Mouse (Mus musculus) c-Kit-positive CD71-negative TER-119-negative erythroid progenitor cells, embryonic 14.5 days (primary cell): ENCODE measurements around the gene Otop2.

Experiments used
- DNase-seq: peaks from one replicate; pipeline ENCODE4 v3.0.0-alpha.2; 2013; ENCODE audit warnings: low read depth

The Otop2 gene

GRCm38 (mm10) chr11:115348681-115349248 is 41.8 kb downstream of the Otop2 start:
- no peak for DNase-seq

- DNase-seq, result no peak
Measured at GRCm38 (mm10) chr11:115349976-115350375, 43.0 kb downstream of the Otop2 start.

- no peak for DNase-seq
Measured at GRCm38 (mm10) chr11:115353375-115353774, 46.4 kb downstream of the Otop2 start.

DNA sequence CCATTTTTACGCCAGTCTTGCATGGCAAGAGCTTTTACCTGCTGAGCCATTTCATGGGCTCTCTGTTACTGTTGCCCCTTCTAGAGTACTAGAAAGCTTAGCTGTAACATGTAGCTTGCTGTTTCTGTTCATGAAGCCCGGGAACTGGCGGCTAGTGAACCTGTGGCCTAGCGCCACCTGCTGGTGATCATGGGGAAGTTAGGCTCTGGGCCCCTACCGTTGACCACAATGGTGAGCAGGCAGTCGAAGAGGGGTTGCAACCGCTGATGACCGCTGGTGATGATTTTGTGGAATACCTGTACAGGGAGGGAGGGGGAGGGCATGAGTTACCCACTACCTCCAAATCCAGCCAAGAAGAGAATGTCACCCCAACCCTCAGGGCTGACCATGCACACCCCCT is 47.2 kb downstream of the Otop2 start:
- peak; percentile 69 for DNase-seq

GRCm38 (mm10) chr11:115358468-115358867 is 51.5 kb downstream of the Otop2 start:
- peak; percentile 46 for DNase-seq

DNA sequence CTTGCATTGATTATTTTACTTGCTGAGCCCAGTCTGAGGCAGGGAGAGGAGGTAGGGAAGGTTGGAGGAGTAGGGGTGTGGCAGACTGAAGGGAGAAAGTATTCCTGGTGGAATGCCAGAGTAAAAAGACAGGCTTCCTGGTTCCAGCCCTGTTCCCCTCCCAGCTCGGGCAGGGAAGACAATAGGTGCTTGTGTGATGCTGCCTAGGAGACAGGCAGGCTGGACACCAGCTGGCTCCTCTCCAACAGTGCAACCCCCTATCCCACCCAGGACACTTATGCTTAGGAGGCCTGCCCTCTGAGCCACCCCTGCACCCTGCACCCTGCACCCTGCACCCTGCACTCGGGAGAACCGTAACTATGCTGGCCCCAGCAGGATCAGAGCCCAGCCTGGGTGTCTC is 52.3 kb downstream of the Otop2 start:
- no peak for DNase-seq

DNA sequence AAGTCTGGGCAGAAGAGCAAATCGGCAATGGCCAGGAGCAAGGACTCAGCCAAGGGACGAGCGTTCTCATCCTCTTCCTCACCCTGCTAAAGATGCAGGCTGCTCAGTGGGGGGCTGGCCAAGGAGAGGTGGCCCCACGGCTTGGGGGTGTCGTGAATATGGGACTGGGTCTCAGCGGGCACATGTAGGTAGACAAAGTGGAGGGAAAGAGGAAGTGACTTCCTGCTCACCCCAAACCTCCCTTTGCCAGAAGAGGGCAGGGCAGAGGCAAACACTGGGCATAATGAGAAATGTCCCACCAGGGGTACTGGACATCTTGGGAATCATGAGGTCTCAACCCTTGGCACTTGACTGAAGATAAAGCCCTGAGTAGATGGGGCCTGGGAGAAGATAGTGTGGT is 52.8 kb downstream of the Otop2 start:
- DNase-seq, result no peak

GRCm38 (mm10) chr11:115364136-115364535 is 57.2 kb downstream of the Otop2 start:
- DNase-seq, result no peak

DNA sequence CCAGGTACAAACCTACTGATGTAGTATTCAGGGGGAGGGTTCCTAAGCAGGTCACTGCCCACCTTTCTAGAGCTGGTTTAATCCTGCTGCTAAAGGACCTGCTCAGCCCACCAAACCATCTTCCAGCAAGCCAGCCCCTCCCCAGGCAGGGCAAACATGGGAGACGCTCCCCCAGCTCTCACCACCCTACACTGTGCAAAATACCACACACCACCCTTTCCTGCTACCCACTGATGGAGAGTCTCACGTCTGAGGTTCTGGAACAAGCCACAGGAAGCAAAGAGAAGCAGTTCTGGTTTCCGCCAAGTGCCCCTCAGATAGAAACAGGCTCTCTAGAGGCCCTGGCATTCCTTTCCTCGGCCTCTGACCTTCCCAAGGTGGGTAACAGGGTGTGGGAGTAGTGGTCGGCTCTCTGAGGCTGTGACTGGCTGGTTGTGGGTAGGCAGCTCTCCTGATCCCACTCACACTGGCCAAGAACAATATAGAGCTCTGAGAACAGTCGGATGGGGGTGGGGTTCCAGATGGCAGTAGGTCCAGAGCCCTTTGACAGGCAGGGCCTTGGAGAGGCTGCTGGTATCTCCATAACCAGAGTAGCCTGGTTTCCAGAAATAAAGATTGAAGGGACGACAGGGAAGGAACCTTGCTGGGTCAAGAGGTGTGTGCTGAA is 59.2 kb downstream of the Otop2 start:
- DNase-seq, result no peak

GRCm38 (mm10) chr11:115366706-115367394 is 59.9 kb downstream of the Otop2 start:
- no peak for DNase-seq

GRCm38 (mm10) chr11:115367395-115367944 is 60.5 kb downstream of the Otop2 start, which contains the start of gene Hid1:
TSS of gene Hid1 (minus strand) at chr11:115367756.
- peak; percentile 47 for DNase-seq

- no peak for DNase-seq
Measured at GRCm38 (mm10) chr11:115370368-115370767, 63.4 kb downstream of the Otop2 start.

GRCm38 (mm10) chr11:115371354-115371753 is 64.4 kb downstream of the Otop2 start:
- DNase-seq, result no peak

DNA sequence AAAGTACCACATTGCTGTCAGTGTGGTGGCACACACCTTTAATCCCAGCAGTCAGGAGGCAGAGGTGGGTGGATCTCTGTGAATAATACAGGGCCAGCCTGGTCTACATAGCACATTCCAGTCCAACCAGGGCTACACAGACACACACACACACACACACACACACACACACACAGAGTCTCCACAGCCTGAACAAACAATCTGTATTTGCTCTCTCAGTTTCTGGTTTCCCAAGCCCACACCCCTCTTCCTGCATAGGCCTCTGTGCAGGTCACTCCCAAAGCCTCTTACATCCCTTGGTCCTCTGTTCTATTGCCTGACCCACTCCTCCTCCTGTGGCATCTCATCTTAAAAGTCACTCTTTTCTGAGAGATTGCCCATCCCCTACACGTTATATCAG is 65.1 kb downstream of the Otop2 start:
- no peak for DNase-seq

DNA sequence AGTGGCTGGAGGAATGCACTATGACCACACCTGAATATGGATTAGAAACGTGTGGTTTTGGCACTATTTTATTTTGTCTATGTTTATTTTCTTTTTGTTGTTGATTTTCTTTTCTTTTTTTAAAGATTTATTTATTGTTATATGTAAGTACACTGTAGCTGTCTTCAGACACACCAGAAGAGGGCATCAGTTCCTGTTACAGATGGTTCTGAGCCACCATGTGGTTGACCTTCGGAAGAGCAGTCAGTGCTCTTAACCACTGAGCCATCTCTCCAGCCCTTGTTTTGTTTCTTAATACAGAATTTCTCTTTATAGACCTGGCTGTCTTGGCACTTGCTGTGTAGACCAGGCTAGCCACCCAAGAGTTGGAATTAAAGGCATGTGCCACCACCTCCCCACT is 65.8 kb downstream of the Otop2 start:
- no peak for DNase-seq

DNA sequence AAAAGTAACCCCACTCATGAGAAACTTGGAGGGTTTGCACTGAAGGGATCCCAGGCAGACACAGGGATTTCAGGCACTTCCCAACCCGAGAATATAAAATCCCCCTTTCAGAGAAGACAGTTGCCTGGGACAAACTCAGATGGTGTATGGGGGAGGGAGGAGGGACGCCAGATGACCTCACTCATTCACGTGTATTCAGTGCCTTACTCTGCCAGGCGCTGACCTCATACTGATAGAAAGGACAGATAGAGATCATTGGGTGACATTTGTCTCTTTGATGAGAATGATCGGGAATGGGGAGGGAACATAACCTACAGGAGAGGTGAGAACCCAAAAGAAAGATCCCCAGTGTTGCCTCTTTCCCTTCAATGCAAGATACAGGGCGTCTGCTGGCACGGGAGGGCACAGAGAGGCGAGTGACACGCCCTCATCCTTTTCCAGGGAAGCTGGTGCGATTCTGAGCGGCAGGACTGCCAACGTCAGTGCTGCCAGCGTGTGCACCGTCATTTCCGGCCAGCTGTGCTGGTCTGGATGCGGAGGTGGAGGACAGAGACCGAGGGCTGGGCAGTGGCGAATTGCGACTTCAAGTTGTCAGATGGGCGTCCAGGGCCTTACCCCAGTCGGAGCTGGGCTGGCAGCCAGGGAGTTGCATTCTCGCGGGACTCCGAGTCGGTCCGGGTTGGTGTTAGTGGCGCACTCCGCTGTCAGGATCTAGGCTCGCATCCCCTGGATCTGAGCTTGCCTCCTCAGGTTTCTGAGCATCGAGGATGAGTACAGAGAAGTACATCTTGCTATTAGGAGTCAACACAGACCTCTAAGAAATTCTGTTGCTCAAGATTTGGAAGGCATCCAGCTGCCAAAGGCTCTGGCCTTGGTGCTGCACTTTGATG is 67.1 kb downstream of the Otop2 start:
- DNase-seq, result no peak

DNA sequence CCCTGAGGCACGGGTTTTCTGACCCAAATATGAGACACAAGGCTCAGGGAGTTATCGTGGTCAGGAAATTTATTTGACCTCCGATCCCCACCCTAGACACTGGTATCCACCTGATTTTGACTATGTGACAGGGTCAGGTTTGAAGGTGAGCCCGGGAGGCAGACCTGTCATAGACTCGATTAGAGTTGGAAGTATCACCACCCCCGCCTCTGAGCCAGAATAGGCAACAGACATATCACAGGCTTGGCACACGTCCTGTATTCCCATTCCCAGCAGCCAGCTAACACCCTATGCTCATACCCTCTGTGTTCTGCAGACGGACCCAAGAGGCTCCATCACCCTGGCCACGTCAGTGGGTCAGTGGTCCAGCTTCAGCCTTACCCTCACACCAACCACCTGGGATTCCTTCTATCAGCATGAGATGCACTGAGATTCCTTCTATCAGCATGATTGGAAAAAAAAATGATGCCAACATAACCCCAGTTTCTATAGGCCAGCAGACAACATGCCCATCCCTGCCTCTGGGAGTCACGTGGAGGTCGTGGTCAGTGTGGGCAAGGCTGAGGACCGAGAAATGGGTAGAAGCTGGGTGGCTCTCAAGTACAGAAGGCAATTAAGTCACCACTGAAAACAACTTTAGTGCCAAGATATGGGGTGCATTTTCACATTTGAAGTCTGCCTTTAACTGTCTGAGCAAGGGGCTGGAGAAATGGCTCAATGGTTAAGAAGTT is 67.9 kb downstream of the Otop2 start:
- no peak for DNase-seq

DNA sequence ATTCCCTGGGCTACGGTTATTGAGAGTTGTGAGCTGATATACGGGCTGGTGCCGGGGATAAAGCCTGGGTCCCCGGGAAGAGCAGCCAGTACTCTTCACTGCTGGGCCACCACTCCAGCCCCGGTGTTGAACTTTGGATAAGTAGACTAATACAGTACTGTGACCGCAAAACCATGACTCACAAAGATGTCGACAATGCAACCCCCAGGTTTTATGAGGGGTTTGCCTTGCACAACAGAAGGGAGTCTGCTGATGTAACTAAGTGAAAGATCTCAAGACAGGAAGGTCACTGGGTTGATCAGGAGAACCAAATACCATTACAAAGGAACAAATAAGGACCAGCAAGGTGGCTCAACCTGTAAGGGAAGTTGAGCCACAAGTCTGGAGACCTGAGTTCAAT is 69.8 kb downstream of the Otop2 start:
- no peak for DNase-seq

DNA sequence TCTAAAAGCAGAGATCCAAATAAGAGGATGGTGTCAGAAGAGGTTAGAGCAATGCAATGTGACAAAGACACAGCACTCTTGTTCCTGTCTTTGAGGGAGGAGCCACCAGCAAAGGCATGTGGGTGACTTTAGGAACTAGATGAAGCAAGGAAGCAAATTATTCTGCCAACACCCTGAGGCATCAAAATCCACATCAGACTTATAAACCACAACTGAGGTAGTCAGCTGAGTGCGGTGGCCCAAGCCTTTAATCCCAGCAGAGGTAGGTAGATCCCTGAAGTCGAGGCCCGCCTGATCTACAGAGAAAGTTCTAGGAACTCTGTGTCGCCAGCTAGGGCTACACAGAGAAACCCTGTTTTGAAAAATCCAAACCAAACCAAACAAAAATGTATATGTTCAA is 70.3 kb downstream of the Otop2 start:
- DNase-seq, result no peak

- DNase-seq, result no peak
Measured at GRCm38 (mm10) chr11:115377854-115378253, 70.9 kb downstream of the Otop2 start.

DNA sequence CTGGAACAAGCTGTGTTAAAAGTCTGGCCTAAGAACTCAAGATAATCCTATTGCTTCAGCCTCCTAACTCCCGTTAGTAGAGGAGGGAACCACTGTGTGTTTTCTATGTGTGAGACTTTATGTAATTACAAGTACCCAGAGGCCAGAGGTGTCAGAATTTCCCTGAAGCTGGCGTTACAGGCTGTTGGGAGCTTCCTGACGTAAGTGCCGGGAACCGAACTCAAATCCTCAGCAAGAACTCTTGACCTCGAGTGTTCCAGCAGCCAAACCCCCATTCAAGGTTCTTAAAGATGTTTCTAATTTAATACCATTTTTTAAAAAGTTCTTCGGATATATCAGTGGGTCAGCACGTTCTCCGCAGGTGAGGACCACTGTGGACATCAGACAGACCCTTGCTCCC is 74.3 kb downstream of the Otop2 start:
- no peak for DNase-seq
